In the genomic region with DNA sequence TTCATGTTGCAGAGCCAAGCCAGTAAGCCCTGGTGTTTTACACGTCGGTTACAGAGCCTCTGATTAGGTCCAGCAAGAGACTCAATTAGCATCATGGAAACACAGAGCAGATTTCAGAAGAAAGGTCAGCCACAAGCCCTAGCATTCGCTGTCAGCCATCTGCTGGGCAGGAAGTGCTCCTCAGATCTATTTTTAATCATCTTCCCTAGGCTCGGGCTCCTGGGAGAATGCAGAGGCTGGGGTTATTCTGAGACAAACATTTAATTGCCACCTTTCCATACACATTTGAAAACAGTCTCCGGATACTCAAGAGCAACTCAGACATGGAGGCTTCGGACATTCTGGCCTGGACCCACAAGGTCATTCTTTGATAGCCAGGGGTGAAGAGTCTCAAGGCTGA, we compare ENCODE assay signal across 9 mouse cellular contexts. TPM values are rescaled to one million over a fixed set of nuclear protein-coding genes. Genes with fewer than 3 reads are reported as not detected.
A peak's percentile ranks its signal among the peaks of the same experiment; 100 is the strongest.
DNase-seq lines count a peak whose midpoint lies in the region; ATAC-seq and TF ChIP-seq lines count a peak whose summit lies in the region.
"Had no signal": no experiment of that assay in that cellular context is flagged by ENCODE, and none has a peak within 500 bp of the region (broad histone marks: within the 10 kb centered on the region; RNA-seq: fewer than 3 reads in every experiment).

No protein-coding gene starts in this region.

- no peak overlapping the region for H3K9ac ChIP-seq in midbrain, embryonic 15.5 days
- H3K9ac ChIP-seq in forebrain, embryonic 12.5 days: no peak overlapping the region

- H3K4me1 ChIP-seq in midbrain, embryonic 15.5 days: peaks cover 18% of the 10 kb centered on the region; the same call in 1 of the 2 replicates
- H3K4me1 ChIP-seq in forebrain, embryonic 12.5 days: peaks cover 34% of the 10 kb centered on the region

- no peak for ATAC-seq in midbrain, embryonic 15.5 days (replicated peaks)
- ATAC-seq in forebrain, embryonic 12.5 days (ENCODE audit: low FRiP score): no peak
- no peak for ATAC-seq in frontal cortex, adult (ENCODE audit: low TSS enrichment)

- H3K4me2 ChIP-seq in midbrain, embryonic 15.5 days: no peak overlapping the region
- no peak overlapping the region for H3K4me2 ChIP-seq in forebrain, embryonic 12.5 days

- H3K27ac ChIP-seq in layer of hippocampus, adult 2 months: peak overlapping the region; percentile 53; the same call in 1 of the 2 replicates
- peak overlapping the region; percentile 13; the same call in 1 of the 2 replicates for H3K27ac ChIP-seq in midbrain, embryonic 15.5 days
- H3K27ac ChIP-seq in forebrain, embryonic 12.5 days: no peak overlapping the region

- no peak for TF ChIP-seq CTCF in layer of hippocampus, adult 2 months (conservative IDR thresholded peaks at IDR 0.05)

- no peaks in the 10 kb centered on the region for H3K27me3 ChIP-seq in midbrain, embryonic 15.5 days (replicated peaks)
- H3K27me3 ChIP-seq in forebrain, embryonic 12.5 days: no peaks in the 10 kb centered on the region

- no peaks in the 10 kb centered on the region for H3K9me3 ChIP-seq in midbrain, embryonic 15.5 days
- no peaks in the 10 kb centered on the region for H3K9me3 ChIP-seq in forebrain, embryonic 12.5 days

- 38% methylated on average over 6 of the region's 6 CpGs for WGBS in midbrain, embryonic 15.5 days
- 65% methylated on average over 6 of the region's 6 CpGs for WGBS in forebrain, embryonic 12.5 days

- no peak for DNase-seq in layer of hippocampus, adult 2 months (ENCODE audit: low spot score in 2 of 2)
- no peak for DNase-seq in layer of hippocampus, adult 9-11 months
- DNase-seq in cerebellum, postnatal 14 days: peak; percentile 44 to 54
- DNase-seq in heart, postnatal 4 days: peak; percentile 53
- no peak for DNase-seq in thymus, postnatal 36 days

- H3K4me3 ChIP-seq in layer of hippocampus, adult 2 months: no peak overlapping the region
- no peak overlapping the region for H3K4me3 ChIP-seq in midbrain, embryonic 15.5 days
- no peak overlapping the region for H3K4me3 ChIP-seq in forebrain, embryonic 12.5 days (replicated peaks)
- H3K4me3 ChIP-seq: erythroblast, embryonic 14.5 days had no signal

- no peaks in the 10 kb centered on the region for H3K36me3 ChIP-seq in midbrain, embryonic 15.5 days (replicated peaks)
- H3K36me3 ChIP-seq in forebrain, embryonic 12.5 days (replicated peaks): no peaks in the 10 kb centered on the region; the same call in 1 of the 2 replicates

RNA-seq across cellular contexts. Expression of a gene that starts 35.3 kb away (rescaled TPM):
- 10 to 100 TPM; 23.3 to 23.6 TPM for total RNA-seq in layer of hippocampus, adult 2 months (2021)
- 10 to 100 TPM; 18.9 to 22.7 TPM for total RNA-seq in heart, postnatal 4 days (2021)
- polyA plus RNA-seq in midbrain, embryonic 15.5 days (2015; fragmentation: Nextera tagmentation; extraction: Ambion mirVana): 6.6 and 6.8 TPM in 2 replicates
- 8.1 and 8.3 TPM in 2 replicates for polyA plus RNA-seq in forebrain, embryonic 12.5 days (2016; fragmentation: Nextera tagmentation; extraction: Ambion mirVana)

Comparison
In these comparisons a context has a peak if more than half of its experiments do, and no peak if none do; other contexts are left out.
1. DNase-seq: peak in cerebellum, postnatal 14 days (2 of 2) and heart, postnatal 4 days (single experiment); none in layer of hippocampus, adult 2 months (0 of 2), layer of hippocampus, adult 9-11 months (single experiment) and thymus, postnatal 36 days (0 of 2).